Mouse (Mus musculus) neural tube, embryonic 14.5 days (tissue): ENCODE data around the gene Naa15. TPM values are rescaled to one million over a fixed set of nuclear protein-coding genes. Genes with fewer than 3 reads are reported as not detected.
"Not testable (repeated sequence)": the region's sequence is repeated elsewhere in the genome, so short reads cannot be mapped to it uniquely, and the experiment has no call there.

Source experiments
- ATAC-seq: fragments of 200-750 bp; cut with Nextera tagmentation; 2 replicates; pipeline ENCODE4 v1.8.0; 2017; ENCODE audit warnings: low read depth, mild to moderate bottlenecking, moderate TSS enrichment, moderate library complexity
- H3K27ac ChIP-seq: fragments of 300-500 bp; sonication (generic); 2 replicates; pipeline ENCODE4 v1.5.1; 2014; ENCODE audit warnings: low read depth, mild to moderate bottlenecking, control low read depth, low read length, moderate library complexity, mixed read lengths
- H3K27me3 ChIP-seq: fragments of 300-500 bp; sonication (generic); 2 replicates; pipeline ENCODE4 v1.6.1; 2014; ENCODE audit warnings: low read length; ENCODE audit not compliant: control insufficient read depth, insufficient read depth
- H3K36me3 ChIP-seq: fragments of 300-500 bp; sonication (generic); 2 replicates; pipeline ENCODE4 v1.6.1; 2014; ENCODE audit warnings: low read length, mixed read lengths; ENCODE audit not compliant: control insufficient read depth, insufficient read depth
- H3K4me1 ChIP-seq: fragments of 300-500 bp; sonication (generic); 2 replicates; pipeline ENCODE4 v1.6.1; 2014; ENCODE audit warnings: low read length; ENCODE audit not compliant: control insufficient read depth, insufficient read depth
- H3K4me2 ChIP-seq: fragments of 300-500 bp; sonication (generic); 2 replicates; pipeline ENCODE4 v1.6.1; 2014; ENCODE audit warnings: mild to moderate bottlenecking, low read depth, low read length, control low read depth
- H3K4me3 ChIP-seq: fragments of 300-500 bp; sonication (generic); 2 replicates; pipeline ENCODE4 v1.5.1; 2014; ENCODE audit warnings: low read depth, low read length, control low read depth, mixed read lengths
- H3K9ac ChIP-seq: fragments of 300-500 bp; sonication (generic); replicated peaks from 2 replicates; pipeline ENCODE4 v1.6.1; 2014; ENCODE audit warnings: low read depth, mild to moderate bottlenecking, control low read depth, low read length, mixed read lengths
- H3K9me3 ChIP-seq: fragments of 300-500 bp; sonication (generic); 2 replicates; pipeline ENCODE4 v1.6.1; 2016; ENCODE audit warnings: low read length; ENCODE audit not compliant: control insufficient read depth
- WGBS: fragments of 180-500 bp; shearing (Covaris S2); extraction: QIAGEN DNeasy Blood & Tissue Kit; methylation state at CpG from one replicate; pipeline ENCODE4 v1.1.7; 2014; 5-methylcytosine and 5-hydroxymethylcytosine counted together
- polyA plus RNA-seq: library from polyadenylated mRNA; unstranded; fragments of >200 nt; fragmentation: Nextera tagmentation; extraction: Ambion mirVana; gene quantifications from 2 replicates; pipeline ENCODE4 v1.2.1, GENCODE M21; 2014

Naa15 gene
- polyA plus RNA-seq, 1 experiment from 2014 or later: 37.2 TPM

DNA sequence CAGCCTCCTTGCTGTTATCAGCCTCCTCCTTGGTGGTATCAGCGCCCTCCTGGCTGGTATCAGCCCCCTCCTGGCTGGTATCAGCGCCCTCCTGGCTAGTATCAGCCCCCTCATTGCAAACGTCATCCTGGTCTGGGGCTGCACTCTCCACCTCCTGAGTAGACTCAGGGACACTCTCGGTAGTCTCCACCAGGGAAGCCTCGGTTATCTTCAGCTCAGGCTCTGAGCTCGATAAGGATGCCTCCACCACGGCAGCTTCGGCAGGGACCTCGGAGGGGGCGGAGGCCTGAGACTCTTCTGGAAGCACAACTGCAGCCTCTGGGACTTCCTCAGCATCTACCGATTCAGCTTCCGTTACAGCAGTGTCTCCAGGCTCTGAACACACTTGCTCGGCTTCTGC is 26.0 kb upstream of the Naa15 start:
- no peak; the same call in 1 of the 2 replicates for ATAC-seq
- Histone ChIP-seq H3K4me3 (no peak overlapping the region), H3K36me3 (no peaks in the 10 kb centered on the region), H3K27ac (no peak overlapping the region), H3K4me2 (peak overlapping the region; percentile 35), H3K9me3 (no peaks in the 10 kb centered on the region), H3K27me3 (no peaks in the 10 kb centered on the region), H3K4me1 (no peaks in the 10 kb centered on the region), H3K9ac (no peak overlapping the region)
- 7% methylated on average over 13 of the region's 13 CpGs for WGBS

DNA sequence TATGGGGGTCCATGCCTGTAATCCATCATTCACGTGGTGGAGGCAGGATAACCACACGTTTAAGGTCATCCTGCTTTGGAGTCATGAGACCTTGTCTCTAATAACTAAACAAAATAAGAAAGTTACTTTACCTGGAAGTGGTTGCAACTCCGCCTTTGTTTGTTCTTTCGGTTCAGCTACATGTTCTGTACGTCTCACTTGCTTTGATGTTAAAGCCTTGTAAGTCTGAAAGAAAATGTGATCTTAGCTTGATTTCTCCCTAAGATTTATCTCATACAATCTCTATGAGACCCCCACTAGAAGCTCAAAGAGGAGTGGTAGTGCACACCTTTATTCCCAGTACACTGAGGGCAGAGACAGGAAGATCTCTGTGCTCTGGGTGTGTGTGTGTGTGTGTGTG is 23.9 kb upstream of the Naa15 start:
- Histone ChIP-seq H3K9ac (no peak overlapping the region), H3K4me2 (no peak overlapping the region), H3K36me3 (no peaks in the 10 kb centered on the region), H3K4me3 (no peak overlapping the region), H3K27ac (no peak overlapping the region), H3K27me3 (0 out of 2 replicates have a peak, but pooled peaks cover 5% of the 10 kb centered on the region), H3K4me1 (peaks cover under 1% of the 10 kb centered on the region; the same call in 1 of the 2 replicates), H3K9me3 (no peaks in the 10 kb centered on the region)
- ATAC-seq: no peak
- 94% methylated on average over 5 of the region's 5 CpGs for WGBS

DNA sequence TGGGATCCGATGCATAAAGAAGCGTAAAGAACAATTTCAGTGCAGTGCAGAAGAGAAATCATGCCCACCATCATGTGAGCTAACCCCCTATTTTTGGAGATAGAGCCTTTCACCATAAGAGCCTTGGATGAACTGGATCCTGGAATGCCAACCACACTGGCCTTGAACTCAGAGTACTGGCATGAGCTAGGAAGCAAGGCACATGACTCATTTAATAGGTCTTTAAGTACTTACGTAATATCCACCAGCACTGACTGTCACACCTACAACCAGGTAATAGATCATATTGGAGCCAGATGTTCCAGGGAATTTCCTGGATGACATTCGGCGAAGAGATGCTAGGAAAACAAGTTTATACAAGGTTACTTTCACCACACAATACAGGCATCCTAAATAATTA is 23.4 kb upstream of the Naa15 start:
- WGBS: 96% methylated on average over 5 of the region's 5 CpGs
- Histone ChIP-seq H3K9ac (no peak overlapping the region), H3K4me3 (no peak overlapping the region), H3K9me3 (no peaks in the 10 kb centered on the region), H3K4me2 (no peak overlapping the region), H3K27me3 (0 out of 2 replicates have a peak, but pooled peaks cover 5% of the 10 kb centered on the region), H3K4me1 (peaks cover 3% of the 10 kb centered on the region; the same call in 1 of the 2 replicates), H3K36me3 (no peaks in the 10 kb centered on the region), H3K27ac (no peak overlapping the region)
- ATAC-seq: no peak

GRCm38 (mm10) chr3:51393018-51393417 is 21.9 kb upstream of the Naa15 start:
- not testable (repeated sequence) for H3K27me3 ChIP-seq, H3K36me3 ChIP-seq, H3K9me3 ChIP-seq, H3K9ac ChIP-seq, H3K4me1 ChIP-seq, ATAC-seq, H3K27ac ChIP-seq, H3K4me3 ChIP-seq, H3K4me2 ChIP-seq
- 97% methylated on average over 3 of the region's 3 CpGs for WGBS

DNA sequence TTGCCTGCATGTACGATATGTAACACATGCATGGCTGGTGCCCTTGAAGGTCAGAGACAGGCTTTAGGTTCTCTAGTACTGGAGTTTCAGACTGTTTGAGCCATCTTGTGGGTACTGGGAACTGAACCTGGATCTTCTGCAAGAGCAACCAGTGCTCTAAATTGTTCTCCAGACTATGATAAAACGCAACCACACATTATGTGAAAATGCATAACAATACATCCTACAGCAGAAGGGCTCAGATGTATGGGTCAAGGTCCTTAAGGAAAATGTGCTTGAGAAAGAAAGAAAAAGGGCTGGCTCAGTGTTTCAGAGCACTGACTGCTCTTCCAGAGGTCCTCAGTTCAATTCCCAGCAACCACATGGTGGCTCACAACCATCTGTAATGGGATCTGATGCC is 21.3 kb upstream of the Naa15 start:
- no peaks in the 10 kb centered on the region for H3K9me3 ChIP-seq
- no peaks in the 10 kb centered on the region for H3K36me3 ChIP-seq
- H3K27ac ChIP-seq: no peak overlapping the region
- H3K9ac ChIP-seq: no peak overlapping the region
- H3K4me3 ChIP-seq: no peak overlapping the region
- 0 out of 2 replicates have a peak, but pooled peaks cover 5% of the 10 kb centered on the region for H3K27me3 ChIP-seq
- no peak for ATAC-seq
- no peak overlapping the region for H3K4me2 ChIP-seq
- 99% methylated on average over 2 of the region's 2 CpGs for WGBS
- peaks cover 3% of the 10 kb centered on the region; the same call in 1 of the 2 replicates for H3K4me1 ChIP-seq

DNA sequence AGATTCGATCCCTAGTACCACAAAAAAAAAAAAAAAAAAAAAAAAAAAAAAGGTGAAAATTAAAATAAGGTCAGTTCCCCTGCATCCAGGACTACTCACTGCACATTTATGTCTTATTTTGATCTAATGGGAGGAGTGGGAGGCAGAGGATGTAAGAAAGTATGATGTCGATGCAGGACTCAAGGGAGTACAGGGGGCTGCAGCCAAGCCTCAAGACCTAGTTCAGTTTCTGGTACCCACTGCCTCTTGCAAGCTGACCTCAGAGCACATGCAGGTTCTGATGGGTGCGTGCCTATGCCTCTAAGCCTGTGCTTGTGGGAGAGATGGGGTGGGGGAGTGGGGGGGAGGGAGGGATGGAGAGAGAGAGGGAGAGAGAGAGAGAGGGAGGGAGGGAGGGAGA is 20.1 kb upstream of the Naa15 start:
- H3K36me3 ChIP-seq: no peaks in the 10 kb centered on the region
- H3K27me3 ChIP-seq: 0 out of 2 replicates have a peak, but pooled peaks cover 5% of the 10 kb centered on the region
- peaks cover 3% of the 10 kb centered on the region; the same call in 1 of the 2 replicates for H3K4me1 ChIP-seq
- H3K27ac ChIP-seq: no peak overlapping the region
- WGBS: 55% methylated on average over 3 of the region's 3 CpGs
- H3K9ac ChIP-seq: no peak overlapping the region
- ATAC-seq: no peak
- no peak overlapping the region for H3K4me3 ChIP-seq
- no peak overlapping the region for H3K4me2 ChIP-seq
- no peaks in the 10 kb centered on the region for H3K9me3 ChIP-seq

- H3K27ac ChIP-seq: no peak overlapping the region
- no peaks in the 10 kb centered on the region for H3K9me3 ChIP-seq
- 22% methylated on average over 19 of the region's 19 CpGs for WGBS
- peaks cover 3% of the 10 kb centered on the region; the same call in 1 of the 2 replicates for H3K4me1 ChIP-seq
- no peak overlapping the region for H3K9ac ChIP-seq
- ATAC-seq: 0 out of 2 replicates have a peak, but pooled peaks have one; percentile 15
- H3K36me3 ChIP-seq: no peaks in the 10 kb centered on the region
- H3K27me3 ChIP-seq: 0 out of 2 replicates have a peak, but pooled peaks cover 5% of the 10 kb centered on the region
- H3K4me3 ChIP-seq: no peak overlapping the region
- no peak overlapping the region for H3K4me2 ChIP-seq
Observed at GRCm38 (mm10) chr3:51395461-51396145, 19.3 kb upstream of the Naa15 start.

- Histone ChIP-seq H3K9ac (0 out of 2 replicates have a peak within 1 kb of the TSS, but pooled peaks have one; percentile 18), H3K36me3 (no peaks in the 10 kb centered on the region), H3K4me3 (peak within 1 kb of the TSS; percentile 33), H3K4me2 (peak within 1 kb of the TSS; percentile 54), H3K4me1 (peaks cover 3% of the 10 kb centered on the region; the same call in 1 of the 2 replicates), H3K9me3 (no peaks in the 10 kb centered on the region), H3K27ac (no peak within 1 kb of the TSS), H3K27me3 (0 out of 2 replicates have a peak, but pooled peaks cover 5% of the 10 kb centered on the region)
- peak; percentile 75 for ATAC-seq
- WGBS: 3% methylated on average over 41 of the region's 41 CpGs
Observed at GRCm38 (mm10) chr3:51396219-51397068, 18.5 kb upstream of the Naa15 start, which contains the start of gene Mgarp. Gene Mgarp (minus strand): TSS chr3:51396738.
